Mouse (Mus musculus) embryonic fibroblast, embryonic 13.5 days (primary cell): ENCODE measurements at regions not wholly inside any gene's neighbourhood (a gene's known extent, or its start where the extent isn't known, plus 50 kb on each side); places are given as distances from the start of the nearest gene placed in this dataset.

Experiments
- H3K27ac ChIP-seq: 2 replicates; pipeline ENCODE4 v1.5.1; 2012; ENCODE audit warnings: low read length, control low read depth, inconsistent platforms; ENCODE audit not compliant: insufficient read depth
- H3K4me1 ChIP-seq: 2 replicates; pipeline ENCODE4 v1.6.1; 2011; ENCODE audit warnings: low read length; ENCODE audit not compliant: control insufficient read depth, insufficient read depth
- H3K4me3 ChIP-seq: 2 replicates; pipeline ENCODE4 v1.5.1; 2011; ENCODE audit warnings: mild to moderate bottlenecking, control low read depth, low read length; ENCODE audit not compliant: insufficient read depth
- CTCF ChIP-seq: IDR thresholded peaks from 2 replicates; pipeline ENCODE4 v1.5.1; 2011; ENCODE audit warnings: mild to moderate bottlenecking, control low read depth, low read length, moderate library complexity, borderline replicate concordance; ENCODE audit not compliant: insufficient read depth
- POLR2A ChIP-seq: IDR thresholded peaks from 2 replicates; pipeline ENCODE4 v1.6.1; 2011; ENCODE audit warnings: low read depth, mild to moderate bottlenecking, control low read depth, low read length, moderate library complexity

DNA sequence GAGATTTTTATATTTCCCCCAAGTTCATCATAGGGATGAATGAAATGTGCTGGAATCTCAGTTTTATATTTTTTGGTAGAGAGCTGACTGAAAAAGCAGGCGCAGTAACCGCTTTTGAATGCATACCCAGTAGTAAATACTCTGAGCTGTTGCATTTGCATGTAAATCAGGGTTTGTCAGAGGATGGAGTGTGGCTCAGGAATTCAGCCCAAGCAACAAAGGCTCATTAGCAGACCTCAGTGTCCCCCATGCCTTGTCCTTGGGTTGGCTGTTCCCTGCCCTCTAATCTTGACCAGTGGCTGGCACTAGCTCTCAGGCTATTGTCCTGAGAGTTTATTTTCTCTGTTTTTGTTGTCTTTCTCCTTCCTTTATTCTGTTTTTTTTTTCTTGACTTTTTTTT is 258.4 kb downstream of the Slc4a3 start:
- TF ChIP-seq CTCF (no peak), POLR2A (no peak)
- H3K4me1 ChIP-seq = no peaks in the 10 kb centered on the region
- no peak overlapping the region for H3K4me3 ChIP-seq
- H3K27ac ChIP-seq = no peak overlapping the region

- no peak overlapping the region for H3K27ac ChIP-seq
- no peaks in the 10 kb centered on the region for H3K4me1 ChIP-seq
- no peak overlapping the region for H3K4me3 ChIP-seq
- TF ChIP-seq CTCF = no peak
- TF ChIP-seq POLR2A = no peak
Measured at GRCm38 (mm10) chr1:75812471-75812870, 266.4 kb downstream of the Slc4a3 start.

GRCm38 (mm10) chr1:75826202-75826601 is 280.1 kb downstream of the Slc4a3 start:
- H3K4me1 ChIP-seq = no peaks in the 10 kb centered on the region
- TF ChIP-seq CTCF (no peak), POLR2A (no peak)
- H3K27ac ChIP-seq = no peak overlapping the region
- H3K4me3 ChIP-seq = no peak overlapping the region

GRCm38 (mm10) chr1:75833071-75833830 is 287.2 kb downstream of the Slc4a3 start:
- TF ChIP-seq CTCF (no peak), POLR2A (no peak)
- Histone ChIP-seq H3K27ac (peak overlapping the region; percentile 92), H3K4me3 (no peak overlapping the region), H3K4me1 (peaks cover 4% of the 10 kb centered on the region; the same call in 1 of the 2 replicates)

GRCm38 (mm10) chr1:75834361-75834760 is 288.3 kb downstream of the Slc4a3 start:
- no peak overlapping the region for H3K27ac ChIP-seq
- TF ChIP-seq CTCF (no peak), POLR2A (no peak)
- peaks cover 4% of the 10 kb centered on the region; the same call in 1 of the 2 replicates for H3K4me1 ChIP-seq
- no peak overlapping the region for H3K4me3 ChIP-seq

GRCm38 (mm10) chr1:75839551-75840223 is 293.6 kb downstream of the Slc4a3 start:
- no peak overlapping the region for H3K4me3 ChIP-seq
- TF ChIP-seq POLR2A = no peak
- no peaks in the 10 kb centered on the region for H3K4me1 ChIP-seq
- no peak overlapping the region for H3K27ac ChIP-seq

GRCm38 (mm10) chr1:75842396-75842795 is 296.3 kb downstream of the Slc4a3 start:
- H3K4me3 ChIP-seq = no peak overlapping the region
- H3K4me1 ChIP-seq = no peaks in the 10 kb centered on the region
- no peak for TF ChIP-seq CTCF
- no peak for TF ChIP-seq POLR2A
- no peak overlapping the region for H3K27ac ChIP-seq

DNA sequence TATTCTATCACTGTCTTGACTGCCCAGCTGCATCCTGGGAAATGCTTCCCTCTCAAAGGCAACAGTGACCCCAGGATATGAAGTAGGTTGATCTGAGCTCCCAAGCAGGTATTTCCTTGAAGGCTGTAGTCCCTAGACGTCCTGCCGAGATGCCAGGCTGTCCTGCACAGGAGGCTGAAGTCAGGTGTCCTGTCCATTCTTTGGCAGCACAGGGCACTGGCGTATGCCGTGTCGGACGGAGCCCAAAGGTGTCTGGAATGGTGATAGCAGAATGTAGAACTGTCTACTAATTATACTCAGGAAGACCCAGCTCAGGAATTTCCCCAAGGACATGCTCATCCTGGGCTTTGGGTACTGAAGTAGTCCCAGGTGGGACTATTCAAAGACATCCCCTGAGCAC is 297.3 kb downstream of the Slc4a3 start:
- no peaks in the 10 kb centered on the region for H3K4me1 ChIP-seq
- no peak overlapping the region for H3K27ac ChIP-seq
- no peak for TF ChIP-seq POLR2A
- no peak for TF ChIP-seq CTCF
- H3K4me3 ChIP-seq = no peak overlapping the region

DNA sequence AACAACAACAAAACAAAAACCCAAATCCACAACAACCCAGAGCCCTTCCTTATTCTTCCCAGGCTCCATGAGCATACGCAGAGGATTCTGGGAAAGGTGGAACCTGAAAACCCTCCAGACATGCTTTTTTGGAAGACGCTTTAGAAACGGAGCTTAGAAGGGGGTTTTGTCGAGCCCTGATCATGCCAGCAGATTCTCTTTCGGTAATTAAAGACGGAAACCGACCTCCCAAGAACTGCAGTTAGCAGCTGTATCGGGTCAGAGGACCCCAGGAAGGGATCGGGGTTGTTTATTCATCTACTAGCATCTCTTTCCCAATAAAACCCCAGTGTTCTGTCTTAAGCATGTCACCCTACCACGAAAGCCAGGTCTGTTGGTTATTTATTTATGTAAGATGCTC is 298.1 kb downstream of the Slc4a3 start:
- H3K4me3 ChIP-seq = no peak overlapping the region
- no peaks in the 10 kb centered on the region for H3K4me1 ChIP-seq
- H3K27ac ChIP-seq = no peak overlapping the region

DNA sequence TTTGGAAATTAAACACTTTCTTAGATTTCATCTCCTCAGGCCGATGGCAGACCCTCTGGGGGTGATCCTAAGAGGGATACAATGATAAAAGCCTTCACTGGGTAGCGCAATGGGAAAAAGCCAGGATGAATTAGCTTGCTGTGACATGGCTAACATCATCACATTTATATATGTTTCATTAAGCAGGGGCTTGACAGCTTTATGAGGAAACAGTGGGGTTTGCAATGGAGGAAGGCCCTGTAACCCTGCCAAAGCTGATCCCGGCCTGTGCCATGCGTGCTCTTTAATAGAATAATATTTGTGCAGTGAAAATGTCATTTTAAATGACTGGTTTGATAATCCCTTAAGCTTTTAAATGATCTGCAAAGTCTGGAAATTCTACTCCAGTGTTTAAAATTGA is 298.5 kb downstream of the Slc4a3 start:
- Histone ChIP-seq H3K4me3 (no peak overlapping the region), H3K27ac (no peak overlapping the region)

More for the DNA sequence above, 298.1 kb downstream of the Slc4a3 start:
- TF ChIP-seq POLR2A = no peak

More for the DNA sequence above, 298.5 kb downstream of the Slc4a3 start:
- TF ChIP-seq POLR2A = no peak
- TF ChIP-seq CTCF = no peak
- no peaks in the 10 kb centered on the region for H3K4me1 ChIP-seq
